Mouse (Mus musculus): Measurements from ENCODE around the gene Aagab. TPM values are rescaled to one million over a fixed set of nuclear protein-coding genes. Genes with fewer than 3 reads are reported as not detected.

The Aagab gene
- polyA plus RNA-seq, 2 experiments from 2014 or later, result 47.6 to 54.6 TPM

GRCm38 (mm10) chr9:63608006-63608405 is 5.5 kb downstream of the Aagab start:
- no peak for ATAC-seq

- no peak for ATAC-seq
These were observed 6.8 kb downstream of the Aagab start for GRCm38 (mm10) chr9:63609246-63609645.

GRCm38 (mm10) chr9:63609776-63610175 is 7.3 kb downstream of the Aagab start:
- ATAC-seq, result no peak

- ATAC-seq, result no peak
These were observed 7.8 kb downstream of the Aagab start for GRCm38 (mm10) chr9:63610231-63610630.

- ATAC-seq, result no peak
These were observed 8.4 kb downstream of the Aagab start for GRCm38 (mm10) chr9:63610841-63611366.

GRCm38 (mm10) chr9:63611967-63612366 is 9.5 kb downstream of the Aagab start:
- no peak for ATAC-seq

- no peak for ATAC-seq
These were observed 10.4 kb downstream of the Aagab start for GRCm38 (mm10) chr9:63612565-63613515.

GRCm38 (mm10) chr9:63613569-63613968 is 11.1 kb downstream of the Aagab start:
- ATAC-seq, result no peak

GRCm38 (mm10) chr9:63614018-63614985 is 11.8 kb downstream of the Aagab start:
- ATAC-seq, result no peak

- no peak for ATAC-seq
These were observed 15.5 kb downstream of the Aagab start for GRCm38 (mm10) chr9:63617967-63618366.

- ATAC-seq, result no peak
These were observed 21.6 kb downstream of the Aagab start for GRCm38 (mm10) chr9:63623895-63624569.

GRCm38 (mm10) chr9:63625090-63625756 is 22.8 kb downstream of the Aagab start:
- no peak for ATAC-seq

GRCm38 (mm10) chr9:63632045-63632444 is 29.6 kb downstream of the Aagab start:
- ATAC-seq, result no peak

- no peak for ATAC-seq
These were observed 30.5 kb downstream of the Aagab start for GRCm38 (mm10) chr9:63632924-63633323.

- no peak for ATAC-seq
These were observed 30.9 kb downstream of the Aagab start for GRCm38 (mm10) chr9:63633334-63633733.

- ATAC-seq, result no peak
These were observed 33.7 kb downstream of the Aagab start for GRCm38 (mm10) chr9:63636113-63636512.

GRCm38 (mm10) chr9:63641983-63642646 is 39.7 kb downstream of the Aagab start:
- ATAC-seq, result no peak

GRCm38 (mm10) chr9:63644011-63644410 is 41.6 kb downstream of the Aagab start:
- ATAC-seq, result no peak

- ATAC-seq, result no peak
These were observed 42.6 kb downstream of the Aagab start for GRCm38 (mm10) chr9:63645084-63645483.

GRCm38 (mm10) chr9:63647581-63648519 is 45.4 kb downstream of the Aagab start:
- ATAC-seq, result no peak
